Mouse (Mus musculus): ENCODE results near the gene Ptbp1. TPM values are rescaled to one million over a fixed set of nuclear protein-coding genes. Genes with fewer than 3 reads are reported as not detected.

Gene Ptbp1
- 375 TPM for polyA plus RNA-seq (2017; shearing (Covaris generic))

DNA sequence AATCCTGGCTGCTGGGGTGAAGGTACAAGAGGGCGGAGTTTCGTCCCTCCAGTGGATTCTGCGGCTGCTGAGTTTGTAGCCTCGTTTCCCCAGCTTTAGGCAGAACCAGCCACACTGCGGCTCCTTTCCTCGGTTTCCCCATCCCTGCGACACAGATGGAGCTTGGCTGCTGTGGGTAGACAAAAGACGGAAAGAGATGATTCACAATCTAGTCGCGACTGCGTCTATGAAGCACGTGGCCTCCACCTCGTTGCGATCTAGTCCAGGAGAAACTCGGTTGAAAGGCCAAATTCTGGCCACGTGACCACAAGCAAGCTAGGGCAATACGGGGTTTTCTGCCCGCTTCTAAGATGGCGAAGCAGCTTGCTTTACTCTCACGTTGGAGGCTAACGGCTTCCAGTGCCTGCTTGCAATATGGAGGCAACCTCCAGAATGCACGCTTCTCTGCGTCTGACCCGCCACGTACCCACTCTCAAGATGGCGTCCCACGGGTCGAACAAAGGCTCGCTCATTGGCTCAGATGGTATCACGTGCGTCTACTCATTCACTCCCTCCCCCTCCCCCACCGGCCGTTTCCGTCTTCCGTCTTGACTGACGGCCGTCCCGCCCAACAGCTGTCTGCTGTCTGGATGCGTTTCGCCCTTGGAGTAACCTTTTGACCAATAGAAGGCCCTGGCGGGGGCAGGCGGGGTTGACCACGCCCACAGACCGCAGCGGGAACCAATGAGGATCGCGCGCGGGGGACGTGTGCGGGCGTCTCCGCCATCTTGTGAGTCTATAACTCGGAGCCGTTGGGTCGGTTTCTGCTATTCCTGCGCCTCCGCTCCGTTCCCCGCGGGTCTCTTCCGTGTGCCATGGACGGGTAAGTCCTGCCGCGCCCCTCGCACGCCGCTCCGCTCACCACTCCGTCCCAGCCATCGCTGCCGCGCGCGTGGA is at the start of gene Ptbp1:
Gene Ptbp1, plus strand, starts transcription at position 568 of the 936 bp plus-strand sequence.

DNA sequence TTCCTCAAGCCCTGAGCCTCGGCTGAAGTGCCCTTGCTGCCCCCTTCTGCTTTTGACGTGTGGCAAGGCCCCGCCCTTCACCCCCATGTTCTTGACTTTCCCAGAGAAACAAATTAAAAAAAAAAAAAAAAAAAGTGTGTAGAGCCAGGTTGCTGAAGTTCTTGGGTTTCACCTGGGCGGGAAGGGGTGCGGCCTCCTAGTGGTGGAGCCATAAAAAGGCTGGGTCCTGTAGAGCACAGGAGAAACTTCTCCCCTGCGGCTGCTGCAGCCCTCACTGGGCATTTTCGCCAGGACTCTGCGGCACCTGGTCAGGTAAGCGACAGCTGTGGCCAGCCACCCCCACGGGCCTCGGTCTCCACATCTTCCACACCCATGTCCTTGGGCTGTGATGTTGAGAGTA is 33.4 kb upstream of the Ptbp1 start, which contains the start of gene Misp:
Gene Misp, plus strand, starts transcription at position 208 of the 400 bp plus-strand sequence.

DNA sequence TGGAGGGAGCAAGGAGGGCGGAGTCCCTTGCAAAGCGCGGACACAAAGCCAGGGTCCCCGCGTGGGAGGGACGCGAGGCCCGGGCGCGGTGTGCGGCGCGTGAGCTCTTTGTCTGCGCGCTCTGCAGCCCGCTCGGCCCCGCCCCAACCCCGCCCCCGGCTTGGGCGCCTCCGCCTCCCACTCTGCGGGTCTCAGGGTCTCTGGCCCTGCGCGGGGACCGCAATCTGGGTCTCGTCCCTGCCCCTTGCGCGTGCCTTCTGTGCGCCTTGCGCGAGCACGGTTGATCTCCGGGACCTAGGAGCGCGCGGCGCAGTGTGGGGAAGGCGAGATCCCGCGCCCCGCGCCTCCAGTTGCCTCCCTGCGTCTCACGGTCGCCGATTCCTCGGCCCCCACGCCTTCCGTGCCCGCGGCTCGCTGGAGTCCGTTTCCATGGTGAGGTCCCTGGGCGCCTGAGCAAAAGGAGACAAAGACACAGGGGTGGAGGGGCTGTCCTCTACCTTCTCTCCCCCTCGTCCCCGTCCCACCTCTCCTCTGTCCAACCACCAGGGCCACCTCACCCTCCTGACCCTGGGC is 20.1 kb downstream of the Ptbp1 start, which contains the start of the genes Prtn3 and Plppr3:
Gene Prtn3, plus strand, starts transcription at position 187 of the 573 bp plus-strand sequence.
Gene Plppr3, minus strand, starts transcription at position 345 of the 573 bp plus-strand sequence.

DNA sequence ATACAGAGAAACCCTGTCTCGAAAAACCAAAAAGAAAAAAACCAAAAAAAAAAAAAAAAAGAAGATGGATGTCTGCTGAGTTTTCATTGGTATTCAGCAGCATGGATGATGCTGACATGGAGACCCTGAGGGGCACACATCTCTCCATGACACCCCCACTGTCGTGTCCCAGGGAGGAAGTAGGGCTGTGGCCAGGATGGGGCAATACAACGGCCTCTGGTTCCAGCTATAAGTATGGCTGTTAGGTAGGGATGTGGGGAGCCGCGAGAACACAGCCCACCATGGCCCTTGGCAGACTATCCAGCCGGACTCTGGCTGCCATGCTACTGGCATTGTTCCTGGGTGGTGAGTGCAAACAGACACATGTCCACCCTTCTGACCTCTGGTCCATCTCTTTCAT is 31.8 kb downstream of the Ptbp1 start, which contains the start of gene Elane:
Gene Elane, plus strand, starts transcription at position 194 of the 400 bp plus-strand sequence.

DNA sequence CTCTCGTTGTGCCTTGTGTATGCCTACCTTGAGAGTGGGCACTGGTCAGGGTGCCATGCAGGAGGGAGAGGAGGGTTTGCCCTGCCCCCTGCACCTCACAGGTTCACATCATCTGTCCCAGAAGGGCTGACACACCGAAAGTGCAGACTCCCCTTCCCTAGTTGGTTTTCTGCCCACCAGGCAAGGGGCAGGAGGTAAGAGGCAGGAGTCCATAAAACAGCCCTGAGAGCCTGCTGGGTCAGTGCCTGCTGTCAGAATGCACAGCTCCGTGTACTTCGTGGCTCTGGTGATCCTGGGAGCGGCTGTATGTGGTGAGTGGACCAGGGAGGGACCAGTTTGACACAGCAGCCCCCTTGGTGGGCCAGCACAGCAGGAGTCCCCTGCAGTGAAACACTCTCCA is 36.4 kb downstream of the Ptbp1 start, which contains the start of gene Cfd:
Gene Cfd, plus strand, starts transcription at position 184 of the 400 bp plus-strand sequence.

DNA sequence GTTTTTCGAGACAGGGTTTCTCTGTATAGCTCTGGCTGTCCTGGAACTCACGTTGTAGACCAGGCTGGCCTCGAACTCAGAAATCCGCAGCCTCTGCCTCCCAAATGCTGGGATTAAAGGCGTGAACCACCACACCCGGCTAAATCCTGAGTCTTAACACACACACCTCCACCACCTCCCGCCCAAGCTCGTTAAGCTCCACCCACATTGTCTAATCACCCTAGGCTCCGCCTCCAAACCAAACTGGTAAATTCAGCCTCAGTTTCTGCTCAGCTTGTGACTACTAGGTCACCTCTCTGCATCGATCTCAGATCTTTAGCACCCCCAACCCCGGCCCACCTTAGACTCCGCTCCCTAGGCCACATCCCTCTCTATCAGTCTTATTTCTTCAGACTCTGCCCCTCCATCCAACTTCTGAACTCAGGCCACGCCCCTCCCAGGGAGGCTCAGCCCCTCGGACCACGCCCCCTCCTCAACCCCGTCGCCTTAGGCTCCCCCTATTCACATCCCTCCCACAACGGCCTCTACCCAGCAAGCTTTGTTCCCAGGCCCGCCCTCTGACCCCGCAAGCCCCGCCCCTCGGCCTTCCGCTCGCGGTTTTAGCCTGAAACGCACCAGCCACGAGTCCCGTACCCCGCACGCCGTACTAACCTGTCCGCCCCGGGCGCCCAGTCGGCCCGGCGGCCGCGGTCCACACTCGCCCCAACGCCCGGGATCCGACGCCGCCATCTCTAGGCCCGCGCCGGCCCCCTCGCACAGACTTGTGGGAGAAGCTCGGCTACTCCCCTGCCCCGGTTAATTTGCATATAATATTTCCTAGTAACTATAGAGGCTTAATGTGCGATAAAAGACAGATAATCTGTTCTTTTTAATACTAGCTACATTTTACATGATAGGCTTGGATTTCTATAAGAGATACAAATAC is 54.2 kb downstream of the Ptbp1 start, which contains the start of gene Med16:
Gene Med16, minus strand, starts transcription at position 757 of the 925 bp plus-strand sequence.

DNA sequence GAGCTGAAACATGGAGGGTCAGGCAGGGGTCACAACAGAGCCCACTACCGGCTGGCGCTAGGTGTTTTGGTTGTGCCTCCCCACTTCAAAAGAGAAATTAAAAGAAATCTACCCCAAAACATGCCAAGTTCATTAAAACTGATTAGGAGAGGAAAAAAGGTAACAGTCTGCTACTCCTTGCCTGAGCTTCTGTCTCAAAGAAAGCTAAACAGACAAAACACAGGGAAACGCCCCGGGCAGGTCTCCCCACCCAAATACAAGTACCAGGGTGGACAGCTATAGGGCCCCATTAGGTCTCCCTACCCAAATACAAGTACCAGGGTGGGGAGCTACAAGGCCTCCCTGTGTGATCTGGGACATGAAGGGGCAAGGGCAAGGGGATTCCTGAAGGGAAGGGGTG is 56.3 kb downstream of the Ptbp1 start, which contains the start of gene Gm26602:
Gene Gm26602, plus strand, starts transcription at position 301 of the 400 bp plus-strand sequence.

Other genes with a start within 250 kb of the Ptbp1 start
- not detected for gene C2cd4c, start 240.4 kb upstream of the Ptbp1 start, polyA plus RNA-seq (2017; shearing (Covaris generic))
- not detected for gene Shc2, start 216.5 kb upstream of the Ptbp1 start, polyA plus RNA-seq (2017; shearing (Covaris generic))
- gene Odf3l2, start 208.7 kb upstream of the Ptbp1 start, polyA plus RNA-seq (2017; shearing (Covaris generic)), result not detected
- 0.65 TPM for gene Madcam1, start 189.9 kb upstream of the Ptbp1 start, polyA plus RNA-seq (2017; shearing (Covaris generic))
- 48.4 TPM for gene Tpgs1, start 185.1 kb upstream of the Ptbp1 start, polyA plus RNA-seq (2017; shearing (Covaris generic))
- gene Cdc34, start 172.2 kb upstream of the Ptbp1 start, polyA plus RNA-seq (2017; shearing (Covaris generic)), result 23.4 TPM
- gene Gzmm, start 165.4 kb upstream of the Ptbp1 start, polyA plus RNA-seq (2017; shearing (Covaris generic)), result 1.0 TPM
- 300 TPM for gene Bsg, start 149.9 kb upstream of the Ptbp1 start, polyA plus RNA-seq (2017; shearing (Covaris generic))
- gene Hcn2, start 137.8 kb upstream of the Ptbp1 start, polyA plus RNA-seq (2017; shearing (Covaris generic)), result not detected
- 58.1 TPM for gene Polrmt, start 107.8 kb upstream of the Ptbp1 start, polyA plus RNA-seq (2017; shearing (Covaris generic))
- gene Fgf22, start 99.4 kb upstream of the Ptbp1 start, polyA plus RNA-seq (2017; shearing (Covaris generic)), result not detected
- 8.7 TPM for gene Rnf126, start 87.5 kb upstream of the Ptbp1 start, polyA plus RNA-seq (2017; shearing (Covaris generic))
- gene Fstl3, start 77.2 kb upstream of the Ptbp1 start, polyA plus RNA-seq (2017; shearing (Covaris generic)), result 0.68 TPM
- not detected for gene Prss57, start 63.5 kb upstream of the Ptbp1 start, polyA plus RNA-seq (2017; shearing (Covaris generic))
- gene Palm, start 60.9 kb upstream of the Ptbp1 start, polyA plus RNA-seq (2017; shearing (Covaris generic)), result 0.30 TPM
- gene Misp, start 33.4 kb upstream of the Ptbp1 start, polyA plus RNA-seq (2017; shearing (Covaris generic)), result not detected
- not detected for gene Prtn3, start 20.0 kb downstream of the Ptbp1 start, polyA plus RNA-seq (2017; shearing (Covaris generic))
- gene Plppr3, start 20.2 kb downstream of the Ptbp1 start, polyA plus RNA-seq (2017; shearing (Covaris generic)), result 4.9 TPM
- gene Elane, start 31.8 kb downstream of the Ptbp1 start, polyA plus RNA-seq (2017; shearing (Covaris generic)), result not detected
- not detected for gene Cfd, start 36.4 kb downstream of the Ptbp1 start, polyA plus RNA-seq (2017; shearing (Covaris generic))
- gene Med16, start 54.5 kb downstream of the Ptbp1 start, polyA plus RNA-seq (2017; shearing (Covaris generic)), result 31.2 TPM
- gene Gm26602, start 56.4 kb downstream of the Ptbp1 start, polyA plus RNA-seq (2017; shearing (Covaris generic)), result 11.2 TPM
- gene Kiss1r, start 62.5 kb downstream of the Ptbp1 start, polyA plus RNA-seq (2017; shearing (Covaris generic)), result 0.39 TPM
- 217 TPM for gene R3hdm4, start 66.8 kb downstream of the Ptbp1 start, polyA plus RNA-seq (2017; shearing (Covaris generic))
- gene Arid3a, start 72.6 kb downstream of the Ptbp1 start, polyA plus RNA-seq (2017; shearing (Covaris generic)), result 9.9 TPM
- gene Wdr18, start 105.7 kb downstream of the Ptbp1 start, polyA plus RNA-seq (2017; shearing (Covaris generic)), result 83.7 TPM
- not detected for gene Grin3b, start 116.3 kb downstream of the Ptbp1 start, polyA plus RNA-seq (2017; shearing (Covaris generic))
- gene Tmem259, start 129.9 kb downstream of the Ptbp1 start, polyA plus RNA-seq (2017; shearing (Covaris generic)), result 5.5 TPM
- gene Cnn2, start 134.2 kb downstream of the Ptbp1 start, polyA plus RNA-seq (2017; shearing (Covaris generic)), result 1,187 TPM
- 71.9 TPM for gene Abca7, start 142.1 kb downstream of the Ptbp1 start, polyA plus RNA-seq (2017; shearing (Covaris generic))
- gene Arhgap45, start 162.2 kb downstream of the Ptbp1 start, polyA plus RNA-seq (2017; shearing (Covaris generic)), result 974 TPM
- 210 TPM for gene Polr2e, start 185.4 kb downstream of the Ptbp1 start, polyA plus RNA-seq (2017; shearing (Covaris generic))
- gene Gpx4, start 192.7 kb downstream of the Ptbp1 start, polyA plus RNA-seq (2017; shearing (Covaris generic)), result 569 TPM

Data from inflammation-experienced regulatory T-cells, adult 16 weeks (primary cell).